Mouse (Mus musculus): ENCODE measurements at regions not wholly inside any gene's neighbourhood (a gene's known extent, or its start where the extent isn't known, plus 50 kb on each side); places are given as distances from the start of the nearest gene placed in this dataset.

- DNase-seq (ENCODE audit: low spot score), result no peak
Measured at GRCm38 (mm10) chr11:56442381-56442780, 401.6 kb upstream of the Nmur2 start.

- DNase-seq (ENCODE audit: low spot score), result no peak
Measured at GRCm38 (mm10) chr11:56441071-56441470, 400.3 kb upstream of the Nmur2 start.

GRCm38 (mm10) chr11:56431089-56431488 is 390.3 kb upstream of the Nmur2 start:
- no peak for DNase-seq (ENCODE audit: low spot score)

GRCm38 (mm10) chr11:56384761-56385160 is 344.0 kb upstream of the Nmur2 start:
- no peak for DNase-seq (ENCODE audit: low spot score)

- DNase-seq (ENCODE audit: low spot score), result no peak
Measured at GRCm38 (mm10) chr11:56377535-56377934, 336.7 kb upstream of the Nmur2 start.

GRCm38 (mm10) chr11:56374329-56374728 is 333.5 kb upstream of the Nmur2 start:
- no peak for DNase-seq (ENCODE audit: low spot score)

- no peak for DNase-seq (ENCODE audit: low spot score)
Measured at GRCm38 (mm10) chr11:56373624-56374023, 332.8 kb upstream of the Nmur2 start.

- no peak for DNase-seq (ENCODE audit: low spot score)
Measured at GRCm38 (mm10) chr11:56357690-56358089, 316.9 kb upstream of the Nmur2 start.

- DNase-seq (ENCODE audit: low spot score), result no peak
Measured at GRCm38 (mm10) chr11:56351798-56352366, 311.1 kb upstream of the Nmur2 start.

- no peak for DNase-seq (ENCODE audit: low spot score)
Measured at GRCm38 (mm10) chr11:56351231-56351630, 310.4 kb upstream of the Nmur2 start.

- no peak for DNase-seq (ENCODE audit: low spot score)
Measured at GRCm38 (mm10) chr11:56349766-56350165, 309.0 kb upstream of the Nmur2 start.

- DNase-seq (ENCODE audit: low spot score), result no peak
Measured at GRCm38 (mm10) chr11:56348408-56348807, 307.6 kb upstream of the Nmur2 start.

- DNase-seq (ENCODE audit: low spot score), result no peak
Measured at GRCm38 (mm10) chr11:56343083-56343482, 302.3 kb upstream of the Nmur2 start.

- no peak for DNase-seq (ENCODE audit: low spot score)
Measured at GRCm38 (mm10) chr11:56341731-56342130, 300.9 kb upstream of the Nmur2 start.

- DNase-seq (ENCODE audit: low spot score), result no peak
Measured at GRCm38 (mm10) chr11:56341040-56341439, 300.2 kb upstream of the Nmur2 start.

- no peak for DNase-seq (ENCODE audit: low spot score)
Measured at GRCm38 (mm10) chr11:56338511-56338910, 297.7 kb upstream of the Nmur2 start.

GRCm38 (mm10) chr11:56335937-56336336 is 295.1 kb upstream of the Nmur2 start:
- no peak for DNase-seq (ENCODE audit: low spot score)

- no peak for DNase-seq (ENCODE audit: low spot score)
Measured at GRCm38 (mm10) chr11:56320293-56320692, 279.5 kb upstream of the Nmur2 start.

GRCm38 (mm10) chr11:56315221-56315987 is 274.6 kb upstream of the Nmur2 start:
- no peak for DNase-seq (ENCODE audit: low spot score)

- DNase-seq (ENCODE audit: low spot score), result no peak
Measured at GRCm38 (mm10) chr11:56309549-56309948, 268.7 kb upstream of the Nmur2 start.

- no peak for DNase-seq (ENCODE audit: low spot score)
Measured at GRCm38 (mm10) chr11:56308383-56309105, 267.7 kb upstream of the Nmur2 start.

- DNase-seq (ENCODE audit: low spot score), result no peak
Measured at GRCm38 (mm10) chr11:56307051-56307450, 266.2 kb upstream of the Nmur2 start.
